Mouse (Mus musculus) CD4-positive helper T cell, adult 2 months (primary cell): ENCODE measurements around the gene Atp2b2.

ENCODE experiments used
- DNase-seq: peaks from one replicate; pipeline ENCODE4 v3.0.0-alpha.2; 2012; ENCODE audit warnings: low read depth, missing footprints, low spot score

The Atp2b2 gene

GRCm38 (mm10) chr6:114042332-114042731, at the start of gene Atp2b2:
Gene Atp2b2, minus strand, starts transcription at chr6:114042613.
- DNase-seq, result no peak

GRCm38 (mm10) chr6:114089626-114090025, 47.2 kb upstream of the Atp2b2 start:
- peak; percentile 34 for DNase-seq

DNA sequence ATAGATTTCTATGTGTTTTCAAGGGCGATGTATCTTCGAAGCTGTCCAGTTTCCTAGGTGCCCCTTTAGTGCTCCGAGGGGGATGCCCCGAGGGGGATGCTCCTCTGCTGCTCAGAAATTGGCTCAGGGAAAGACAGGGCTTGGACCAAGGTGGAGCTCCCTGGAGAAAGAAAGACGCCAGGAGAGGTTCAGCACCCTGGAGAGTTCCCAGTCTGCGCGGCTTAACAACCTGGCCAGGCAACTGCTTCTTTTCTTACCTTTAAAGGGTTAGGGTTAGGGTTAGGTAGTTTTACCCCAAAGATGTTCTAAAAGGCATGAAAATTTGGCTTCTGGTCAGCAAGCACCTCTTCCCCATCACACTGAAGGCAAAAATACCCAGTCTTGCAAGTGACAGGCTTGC, 44.7 kb upstream of the Atp2b2 start:
- DNase-seq, result no peak

GRCm38 (mm10) chr6:114078556-114078955, 36.1 kb upstream of the Atp2b2 start:
- no peak for DNase-seq

- no peak for DNase-seq
These were observed 34.1 kb upstream of the Atp2b2 start for GRCm38 (mm10) chr6:114076560-114076959.

DNA sequence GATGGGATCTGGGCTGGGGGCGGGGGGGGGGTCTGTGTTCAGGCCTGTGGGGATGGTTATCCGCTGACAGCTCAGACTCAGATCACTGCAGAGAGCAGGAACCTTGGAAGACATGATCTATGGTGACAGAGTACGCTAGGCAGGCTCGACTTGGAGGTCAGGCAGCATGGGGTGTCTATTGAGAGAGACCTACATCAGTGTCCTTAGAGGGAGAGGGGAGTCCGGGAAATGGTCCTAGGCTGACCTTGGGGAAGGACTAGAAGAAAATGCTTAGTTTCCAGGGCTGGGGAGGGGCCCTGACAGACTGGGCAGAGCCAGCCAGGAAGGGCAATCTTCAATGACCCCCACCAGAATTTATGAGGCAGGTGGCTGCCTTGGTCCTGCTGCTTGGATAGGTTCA, 33.6 kb upstream of the Atp2b2 start:
- no peak for DNase-seq

- DNase-seq, result no peak
These were observed 32.5 kb upstream of the Atp2b2 start for GRCm38 (mm10) chr6:114074929-114075328.

GRCm38 (mm10) chr6:114074256-114074655, 31.8 kb upstream of the Atp2b2 start:
- no peak for DNase-seq

DNA sequence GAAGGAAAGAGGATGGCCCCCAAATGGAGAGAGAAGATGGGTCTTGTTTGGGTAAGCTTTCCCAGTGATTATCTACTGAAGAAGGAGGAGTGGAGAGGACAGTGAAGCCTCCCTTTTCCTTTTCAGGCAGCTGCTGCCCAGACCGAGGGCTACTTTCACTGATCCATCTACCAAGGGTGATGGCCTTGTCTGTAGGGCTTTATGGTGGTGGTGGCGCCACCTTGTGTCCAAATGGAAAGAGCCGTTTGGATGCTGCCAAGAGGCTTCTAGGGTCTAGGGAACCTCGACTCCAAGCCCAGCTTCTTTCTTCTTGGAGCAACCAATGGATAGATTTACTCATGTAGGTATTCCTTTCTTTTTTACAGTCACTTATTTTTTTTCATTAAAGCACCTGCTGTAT, 29.2 kb upstream of the Atp2b2 start:
- DNase-seq, result peak; percentile 7

GRCm38 (mm10) chr6:114063100-114063499, 20.7 kb upstream of the Atp2b2 start:
- no peak for DNase-seq

- no peak for DNase-seq
These were observed 20.3 kb upstream of the Atp2b2 start for GRCm38 (mm10) chr6:114062688-114063087.

GRCm38 (mm10) chr6:114059206-114059605, 16.8 kb upstream of the Atp2b2 start:
- no peak for DNase-seq

DNA sequence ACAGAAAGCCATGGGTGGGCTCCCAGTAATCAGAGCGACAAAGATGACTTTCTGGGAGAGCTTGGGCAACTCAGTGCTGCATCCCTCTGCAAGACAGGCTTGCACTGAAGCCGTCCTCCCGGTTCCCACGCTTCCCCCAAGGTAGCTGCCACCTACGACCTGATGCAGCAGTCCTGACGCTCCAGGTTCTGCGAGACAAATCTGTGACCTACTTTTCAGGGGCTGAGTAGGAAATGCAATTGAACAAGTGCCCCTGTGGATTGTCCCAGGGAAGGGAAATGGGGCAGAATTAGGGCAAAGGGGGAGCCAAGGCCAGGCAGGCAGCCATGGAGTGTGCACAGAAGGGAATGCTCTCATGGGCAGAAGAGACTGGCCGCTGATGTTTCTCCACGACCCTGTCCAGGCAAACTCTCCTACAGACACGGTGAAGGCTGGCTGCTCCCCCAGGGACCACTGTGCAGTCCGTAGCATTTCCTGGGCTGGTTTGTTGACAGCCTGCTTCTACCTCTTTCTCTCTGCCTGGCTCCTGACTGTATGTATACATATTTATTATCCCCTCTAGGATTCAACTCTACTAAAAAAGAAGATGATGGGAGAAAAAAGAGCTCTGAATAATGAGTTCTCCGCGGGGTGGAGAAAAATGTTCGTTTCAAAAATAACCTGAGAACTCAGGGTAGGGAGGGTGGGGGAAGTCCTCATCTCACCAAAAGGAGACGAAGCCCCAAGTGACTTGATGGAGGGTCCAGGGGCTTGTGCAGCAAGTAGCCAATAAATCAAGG, 15.8 kb upstream of the Atp2b2 start:
- no peak for DNase-seq

DNA sequence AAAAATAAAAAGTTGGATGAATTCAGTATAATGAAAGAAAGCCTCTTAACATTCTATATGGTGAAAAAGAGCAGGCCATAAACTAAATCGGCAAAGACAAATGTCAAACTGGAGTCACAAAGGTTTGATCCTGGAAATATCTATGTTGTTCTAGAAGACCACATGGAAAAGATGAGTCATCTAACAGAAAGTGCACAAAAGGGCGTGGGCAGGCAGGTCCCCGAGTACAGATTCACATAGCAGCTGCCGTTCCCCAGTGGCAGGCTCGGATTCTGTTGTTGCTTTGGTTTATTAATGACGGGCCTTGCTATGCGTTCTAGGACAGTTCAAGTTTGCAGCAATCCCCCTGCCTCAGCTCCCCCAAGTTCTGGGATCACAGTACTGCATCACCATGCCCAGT, 12.9 kb upstream of the Atp2b2 start:
- DNase-seq, result no peak

- DNase-seq, result no peak
These were observed 2.5 kb upstream of the Atp2b2 start for GRCm38 (mm10) chr6:114044962-114045361.

DNA sequence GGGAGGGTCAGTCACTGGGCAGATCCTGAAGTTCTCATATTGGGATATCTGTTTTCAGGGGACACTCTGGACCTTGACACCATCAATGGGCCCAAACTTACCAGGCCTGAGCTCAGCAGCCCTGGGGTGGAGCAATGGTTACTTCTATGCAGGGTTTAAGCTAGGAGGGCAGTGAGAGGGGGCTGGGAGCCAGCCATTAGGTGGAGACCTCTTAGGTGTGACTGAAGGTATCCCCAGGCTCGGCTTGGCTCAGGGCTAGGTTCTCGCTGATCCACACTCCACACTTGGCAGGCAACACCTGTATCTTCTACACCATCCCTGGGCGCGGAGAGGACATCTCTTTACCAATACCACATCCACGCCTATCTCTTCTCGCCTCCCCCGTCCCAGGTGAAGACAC, 423 bp upstream of the Atp2b2 start:
- no peak for DNase-seq

DNA sequence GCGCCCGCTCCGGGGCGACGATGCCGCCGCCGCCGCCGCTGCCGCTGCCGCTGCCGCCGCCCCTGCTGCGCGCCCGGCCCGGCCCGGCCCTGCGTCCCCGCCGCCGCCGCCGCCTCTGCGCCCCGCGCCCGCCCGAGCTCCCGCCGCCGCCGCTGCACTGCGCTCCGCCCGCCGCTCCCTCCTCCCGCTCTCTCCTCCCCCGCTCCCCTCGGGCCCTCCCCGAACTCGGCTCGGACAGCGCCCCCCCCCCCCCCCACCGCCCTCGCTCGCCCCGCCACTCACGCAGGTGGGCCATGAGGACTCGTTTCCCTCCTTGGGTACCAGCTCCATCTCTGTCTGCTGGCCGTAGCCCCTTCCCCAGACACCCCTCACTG, 515 bp downstream of the Atp2b2 start:
- DNase-seq, result no peak

- DNase-seq, result no peak
These were observed 1.1 kb downstream of the Atp2b2 start for GRCm38 (mm10) chr6:114041097-114041910.

GRCm38 (mm10) chr6:114035704-114036103, 6.7 kb downstream of the Atp2b2 start:
- no peak for DNase-seq

DNA sequence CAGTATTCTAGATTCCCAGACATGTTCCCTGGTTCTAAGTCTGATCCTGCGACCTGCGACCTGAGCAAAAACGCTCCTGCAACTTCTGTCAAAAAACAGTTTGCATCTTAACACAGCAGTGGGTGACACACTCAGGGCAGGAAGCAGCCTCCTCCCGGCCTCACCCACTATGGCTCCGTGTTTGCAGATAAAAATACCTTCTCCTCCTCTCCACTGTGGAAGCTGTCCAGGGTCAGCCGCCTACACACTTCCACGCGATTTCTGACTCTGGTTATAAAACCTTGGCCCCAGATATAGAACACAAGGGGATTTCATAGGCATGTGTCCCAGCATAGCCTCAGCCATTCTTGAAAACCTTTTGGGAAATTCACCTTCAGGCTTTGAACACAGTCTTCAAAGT, 9.6 kb downstream of the Atp2b2 start:
- DNase-seq, result no peak

- DNase-seq, result no peak
These were observed 18.6 kb downstream of the Atp2b2 start for GRCm38 (mm10) chr6:114023794-114024193.

GRCm38 (mm10) chr6:114022104-114022503, 20.3 kb downstream of the Atp2b2 start:
- DNase-seq, result no peak

DNA sequence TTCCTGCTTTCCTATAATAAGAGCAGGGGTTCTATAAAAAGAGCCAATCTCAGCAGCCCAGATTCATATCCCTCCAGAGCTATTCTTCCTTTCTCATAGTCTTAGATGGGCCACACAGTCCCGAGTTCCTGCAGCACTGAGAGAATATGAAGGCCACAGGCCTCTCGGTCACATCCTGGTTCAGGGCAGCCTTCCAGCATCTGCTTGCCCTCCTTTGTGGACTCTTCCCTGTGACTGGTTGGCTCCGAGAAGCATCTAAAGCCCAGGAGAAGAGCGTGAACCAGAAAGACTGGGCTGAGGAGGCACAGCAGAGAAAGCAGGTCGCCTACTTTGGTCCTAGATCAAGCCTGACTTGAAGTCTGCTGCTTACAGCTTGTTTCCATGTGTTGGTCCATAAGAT, 28.6 kb downstream of the Atp2b2 start:
- no peak for DNase-seq
